Mouse (Mus musculus): ENCODE data around the gene Cyp2b23. TPM values are rescaled to one million over a fixed set of nuclear protein-coding genes. Genes with fewer than 3 reads are reported as not detected.
"Not testable (repeated sequence)": the region's sequence is repeated elsewhere in the genome, so short reads cannot be mapped to it uniquely, and the experiment has no call there.

Gene Cyp2b23
- not detected in 2 replicates for total RNA-seq (2014; rRNA removed)
- polyA plus RNA-seq (2015; fragmentation: Nextera tagmentation; extraction: Ambion mirVana) = 0.06 TPM in 1 of 2 replicates, not detected in the other

- H3K4me1 ChIP-seq (ENCODE audit: insufficient read depth, low read length) = no peaks in the 10 kb centered on the region
- H3K27ac ChIP-seq = no peak within 1 kb of the TSS
- H3K27me3 ChIP-seq (ENCODE audit: insufficient read depth, low read length) = no peaks in the 10 kb centered on the region
- no peak for TF ChIP-seq CTCF (IDR thresholded peaks at IDR 0.05; ENCODE audit: low read depth)
- no peaks in the 10 kb centered on the region for H3K36me3 ChIP-seq (ENCODE audit: insufficient read depth, low read length)
- DNase-seq (ENCODE audit: low spot score) (no peak), ATAC-seq (no peak)
- no peak within 1 kb of the TSS for H3K9ac ChIP-seq (replicated peaks; ENCODE audit: low read length)
- H3K4me2 ChIP-seq (ENCODE audit: low read depth, low read length) = no peak within 1 kb of the TSS
- H3K9me3 ChIP-seq (ENCODE audit: low read length) = no peaks in the 10 kb centered on the region
- no peak within 1 kb of the TSS for H3K4me3 ChIP-seq (ENCODE audit: low read length)
- 76% methylated on average over 4 of the region's 4 CpGs for WGBS
These were observed at the start of gene Cyp2b23 for GRCm38 (mm10) chr7:26686337-26686736. TSS of gene Cyp2b23 (minus strand) at chr7:26686437.

DNA sequence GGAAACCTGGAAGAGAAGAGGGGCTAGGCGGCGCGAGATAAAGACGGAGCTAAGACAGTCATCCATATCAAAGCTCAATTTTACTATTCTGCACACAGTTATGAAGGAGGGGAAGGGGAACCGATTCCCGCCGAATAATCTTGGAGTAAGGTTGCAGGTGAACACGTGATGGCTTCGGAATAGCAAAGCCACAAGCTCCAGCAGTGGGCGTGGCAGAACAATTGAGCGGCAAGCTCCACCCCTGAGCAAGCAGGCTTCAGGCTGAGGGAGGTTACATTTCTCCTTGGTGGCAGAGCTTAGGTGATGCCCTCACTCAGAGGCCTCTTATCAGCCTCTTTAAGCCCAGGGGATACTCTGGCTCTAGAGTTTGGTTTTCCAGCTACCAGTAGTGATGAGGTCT is 24.8 kb upstream of the Cyp2b23 start:
- H3K4me1 ChIP-seq (ENCODE audit: insufficient read depth, low read length) = no peaks in the 10 kb centered on the region
- ATAC-seq = no peak
- WGBS = 88% methylated on average over 11 of the region's 11 CpGs
- TF ChIP-seq CTCF (IDR thresholded peaks at IDR 0.05; ENCODE audit: low read depth) = no peak
- no peak overlapping the region for H3K4me2 ChIP-seq (ENCODE audit: low read depth, low read length)
- no peaks in the 10 kb centered on the region for H3K27me3 ChIP-seq (ENCODE audit: insufficient read depth, low read length)
- no peak overlapping the region for H3K9ac ChIP-seq (replicated peaks; ENCODE audit: low read length)
- H3K36me3 ChIP-seq (ENCODE audit: insufficient read depth, low read length) = no peaks in the 10 kb centered on the region
- H3K27ac ChIP-seq = no peak overlapping the region
- no peak overlapping the region for H3K4me3 ChIP-seq (ENCODE audit: low read length)
- 0 out of 2 replicates have a peak, but pooled peaks cover 3% of the 10 kb centered on the region for H3K9me3 ChIP-seq (ENCODE audit: low read length)
- no peak for DNase-seq (ENCODE audit: low spot score)

DNA sequence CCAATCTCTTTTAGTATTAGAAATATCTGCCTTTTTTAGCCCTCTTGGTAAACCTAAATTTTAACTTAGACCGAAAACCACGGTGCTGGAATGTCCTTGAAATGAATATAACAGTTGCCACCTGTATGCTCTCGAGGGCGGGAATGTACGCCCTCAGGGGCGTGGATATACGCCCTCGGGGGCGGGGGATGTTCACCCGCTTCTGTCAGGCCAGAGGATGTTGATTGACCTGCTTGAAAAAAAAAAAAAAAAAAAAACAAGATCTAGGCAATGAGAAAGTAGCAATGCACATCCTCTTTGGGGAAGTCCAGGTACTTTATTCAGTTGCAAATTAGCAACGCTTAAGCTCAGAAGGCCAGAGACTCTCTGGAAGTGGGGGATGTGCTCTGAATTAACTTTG is 20.8 kb upstream of the Cyp2b23 start:
- TF ChIP-seq CTCF (IDR thresholded peaks at IDR 0.05; ENCODE audit: low read depth) = no peak
- Histone ChIP-seq H3K27ac (no peak overlapping the region), H3K27me3 (ENCODE audit: insufficient read depth, low read length) (no peaks in the 10 kb centered on the region), H3K4me2 (ENCODE audit: low read depth, low read length) (no peak overlapping the region), H3K9ac (replicated peaks; ENCODE audit: low read length) (no peak overlapping the region), H3K9me3 (ENCODE audit: low read length) (no peaks in the 10 kb centered on the region), H3K4me1 (ENCODE audit: insufficient read depth, low read length) (no peaks in the 10 kb centered on the region), H3K36me3 (ENCODE audit: insufficient read depth, low read length) (no peaks in the 10 kb centered on the region), H3K4me3 (ENCODE audit: low read length) (no peak overlapping the region)
- WGBS = 39% methylated on average over 11 of the region's 11 CpGs
- DNase-seq (ENCODE audit: low spot score) = no peak
- ATAC-seq = no peak

DNA sequence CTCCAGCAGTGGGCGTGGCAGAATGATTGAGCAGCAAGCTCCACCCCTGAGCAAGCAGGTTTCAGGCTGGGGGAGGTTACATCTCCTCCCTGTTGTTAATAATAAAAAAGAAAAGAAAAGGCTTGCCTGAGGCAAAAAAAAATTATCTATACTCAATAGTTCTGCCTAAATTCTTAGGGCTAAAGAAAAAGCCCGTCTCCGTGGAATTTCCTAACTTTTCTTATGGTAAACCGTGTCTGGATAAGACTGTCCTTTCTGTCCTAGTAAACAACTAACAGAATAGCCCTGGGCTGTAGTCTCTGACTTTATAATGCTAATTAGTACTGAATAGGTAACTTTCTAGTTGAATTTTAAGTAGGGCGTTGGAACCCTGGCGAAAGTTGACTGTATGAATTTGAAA is 20.0 kb upstream of the Cyp2b23 start:
- not testable (repeated sequence) for H3K36me3 ChIP-seq (ENCODE audit: insufficient read depth, low read length); ATAC-seq; H3K4me3 ChIP-seq (ENCODE audit: low read length); H3K27ac ChIP-seq; H3K9me3 ChIP-seq (ENCODE audit: low read length); H3K4me2 ChIP-seq (ENCODE audit: low read depth, low read length); H3K27me3 ChIP-seq (ENCODE audit: insufficient read depth, low read length); H3K9ac ChIP-seq (replicated peaks; ENCODE audit: low read length); H3K4me1 ChIP-seq (ENCODE audit: insufficient read depth, low read length); DNase-seq (ENCODE audit: low spot score)
- 33% methylated on average over 6 of the region's 6 CpGs for WGBS

GRCm38 (mm10) chr7:26700151-26700550 is 13.9 kb upstream of the Cyp2b23 start:
- H3K9ac ChIP-seq (replicated peaks; ENCODE audit: low read length) = no peak overlapping the region
- no peak overlapping the region for H3K4me2 ChIP-seq (ENCODE audit: low read depth, low read length)
- DNase-seq (ENCODE audit: low spot score) (no peak), ATAC-seq (no peak)
- WGBS = 71% methylated on average over 4 of the region's 4 CpGs
- H3K4me3 ChIP-seq (ENCODE audit: low read length) = no peak overlapping the region
- H3K36me3 ChIP-seq (ENCODE audit: insufficient read depth, low read length) = no peaks in the 10 kb centered on the region
- no peaks in the 10 kb centered on the region for H3K27me3 ChIP-seq (ENCODE audit: insufficient read depth, low read length)
- no peak overlapping the region for H3K27ac ChIP-seq
- no peaks in the 10 kb centered on the region for H3K9me3 ChIP-seq (ENCODE audit: low read length)
- no peak for TF ChIP-seq CTCF (IDR thresholded peaks at IDR 0.05; ENCODE audit: low read depth)
- H3K4me1 ChIP-seq (ENCODE audit: insufficient read depth, low read length) = no peaks in the 10 kb centered on the region

- H3K4me3 ChIP-seq (ENCODE audit: low read length) = no peak overlapping the region
These were observed 524 bp downstream of the Cyp2b23 start for GRCm38 (mm10) chr7:26685713-26686112.

GRCm38 (mm10) chr7:26667466-26667865 is 18.8 kb downstream of the Cyp2b23 start:
- H3K9ac ChIP-seq (replicated peaks; ENCODE audit: low read length); H3K27me3 ChIP-seq (ENCODE audit: insufficient read depth, low read length); H3K27ac ChIP-seq; H3K4me2 ChIP-seq (ENCODE audit: low read depth, low read length); H3K9me3 ChIP-seq (ENCODE audit: low read length); H3K4me3 ChIP-seq (ENCODE audit: low read length); H3K36me3 ChIP-seq (ENCODE audit: insufficient read depth, low read length); ATAC-seq; DNase-seq (ENCODE audit: low spot score); H3K4me1 ChIP-seq (ENCODE audit: insufficient read depth, low read length): not testable (repeated sequence)
- 35% methylated on average over 2 of the region's 2 CpGs for WGBS

More at GRCm38 (mm10) chr7:26685713-26686112, 524 bp downstream of the Cyp2b23 start:
- Histone ChIP-seq H3K36me3 (ENCODE audit: insufficient read depth, low read length) (no peaks in the 10 kb centered on the region), H3K27me3 (ENCODE audit: insufficient read depth, low read length) (no peaks in the 10 kb centered on the region), H3K27ac (no peak overlapping the region), H3K9me3 (ENCODE audit: low read length) (no peaks in the 10 kb centered on the region), H3K4me2 (ENCODE audit: low read depth, low read length) (no peak overlapping the region), H3K4me1 (ENCODE audit: insufficient read depth, low read length) (no peaks in the 10 kb centered on the region), H3K9ac (replicated peaks; ENCODE audit: low read length) (no peak overlapping the region)
- WGBS = 78% methylated on average over 2 of the region's 2 CpGs
- ATAC-seq (no peak), DNase-seq (ENCODE audit: low spot score) (no peak)
- no peak for TF ChIP-seq CTCF (IDR thresholded peaks at IDR 0.05; ENCODE audit: low read depth)
